Mouse (Mus musculus) forebrain, embryonic 14.5 days (tissue): Measurements from ENCODE around the gene Rtl8c. TPM values are rescaled to one million over a fixed set of nuclear protein-coding genes. Genes with fewer than 3 reads are reported as not detected.
"Not testable (repeated sequence)": the region's sequence is repeated elsewhere in the genome, so short reads cannot be mapped to it uniquely, and the experiment has no call there.

Source experiments
- ATAC-seq: fragments of 200-750 bp; cut with Nextera tagmentation; 2 replicates; pipeline ENCODE4 v1.8.0; 2017; ENCODE audit warnings: mild to moderate bottlenecking, moderate library complexity
- DNase-seq: peaks from one replicate; pipeline ENCODE4 v3.0.0-alpha.2; 2015; ENCODE audit warnings: low spot score
- H3K27ac ChIP-seq: fragments of 300-500 bp; sonication (generic); 2 replicates; pipeline ENCODE4 v1.5.1; 2014; ENCODE audit warnings: low read depth, mild to moderate bottlenecking, control low read depth, low read length, moderate library complexity
- H3K27me3 ChIP-seq: fragments of 300-500 bp; sonication (generic); replicated peaks from 2 replicates; pipeline ENCODE4 v1.6.1; 2014; ENCODE audit warnings: low read length, control low read depth, mixed read lengths; ENCODE audit not compliant: control insufficient read depth, insufficient read depth
- H3K36me3 ChIP-seq: fragments of 300-500 bp; sonication (generic); 2 replicates; pipeline ENCODE4 v1.6.1; 2014; ENCODE audit warnings: low read length, control low read depth; ENCODE audit not compliant: control insufficient read depth, insufficient read depth
- H3K4me1 ChIP-seq: fragments of 300-500 bp; sonication (generic); 2 replicates; pipeline ENCODE4 v1.6.1; 2014; ENCODE audit warnings: antibody characterized with exemption, low read length, control low read depth; ENCODE audit not compliant: control insufficient read depth, insufficient read depth
- H3K4me2 ChIP-seq: fragments of 300-500 bp; sonication (generic); 2 replicates; pipeline ENCODE4 v1.6.1; 2014; ENCODE audit warnings: mild to moderate bottlenecking, control low read depth, low read length
- H3K4me3 ChIP-seq: fragments of 300-500 bp; sonication (generic); 2 replicates; pipeline ENCODE4 v1.5.1; 2014; ENCODE audit warnings: low read depth, low read length, control low read depth
- H3K9ac ChIP-seq: fragments of 300-500 bp; sonication (generic); 2 replicates; pipeline ENCODE4 v1.6.1; 2014; ENCODE audit warnings: mild to moderate bottlenecking, low read length, control low read depth, moderate library complexity
- H3K9me3 ChIP-seq: fragments of 300-500 bp; sonication (generic); replicated peaks from 2 replicates; pipeline ENCODE4 v1.6.1; 2016; ENCODE audit warnings: low read length, control low read depth, mixed read lengths; ENCODE audit not compliant: control insufficient read depth
- WGBS: fragments of 180-500 bp; shearing (Covaris S2); extraction: QIAGEN DNeasy Blood & Tissue Kit; methylation state at CpG from one replicate; pipeline ENCODE4 v1.1.7; 2014; 5-methylcytosine and 5-hydroxymethylcytosine counted together
- polyA plus RNA-seq: library from polyadenylated mRNA; unstranded; fragments of >200 nt; fragmentation: Nextera tagmentation; extraction: Ambion mirVana; gene quantifications from 2 replicates; pipeline ENCODE4 v1.2.1, GENCODE M21; 2014

Rtl8c gene
- polyA plus RNA-seq, 1 experiment from 2014 or later = 144 TPM

DNA sequence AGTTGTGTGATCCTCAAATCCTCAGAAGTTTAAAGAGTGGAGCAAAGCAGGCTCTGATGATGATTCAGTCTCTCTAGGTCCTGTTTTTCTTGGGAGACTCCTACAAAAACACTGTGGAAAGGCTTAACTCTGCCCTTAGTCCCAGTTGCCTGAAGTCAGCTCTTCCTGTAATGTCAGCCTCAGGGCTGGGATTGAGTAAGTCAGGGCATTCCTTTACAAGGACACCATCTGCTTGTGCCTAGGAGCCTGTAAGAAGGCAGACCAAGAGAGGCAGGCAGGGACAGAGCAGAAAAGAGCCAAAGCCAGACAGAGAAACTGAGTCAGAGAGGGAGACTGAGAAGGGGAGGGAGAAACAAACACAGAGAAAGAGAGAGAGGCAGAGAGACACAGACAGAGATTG, 3.6 kb downstream of the Rtl8c start:
- not testable (repeated sequence) for H3K36me3 ChIP-seq, H3K4me2 ChIP-seq, H3K9ac ChIP-seq, H3K27ac ChIP-seq, DNase-seq, H3K9me3 ChIP-seq, H3K4me3 ChIP-seq, H3K4me1 ChIP-seq, H3K27me3 ChIP-seq, ATAC-seq

DNA sequence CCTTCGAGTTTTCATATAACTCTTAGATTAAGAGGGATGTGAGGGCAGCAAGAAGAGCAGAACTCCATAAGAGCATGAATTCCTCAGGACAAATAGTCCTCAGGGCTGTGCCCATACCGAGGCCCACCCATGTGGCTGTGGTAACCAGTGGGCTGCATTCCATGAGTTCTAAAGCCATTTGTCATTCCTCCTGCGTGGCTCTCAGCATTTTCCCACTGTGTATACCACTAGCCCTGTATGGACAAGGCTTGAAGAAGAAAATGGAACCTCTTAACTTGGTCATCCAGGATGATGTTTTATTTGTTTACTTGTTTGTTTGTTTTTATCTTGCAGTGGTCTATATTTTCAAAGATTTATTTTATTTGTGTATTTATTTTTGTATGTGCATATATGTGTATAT, 30.3 kb downstream of the Rtl8c start:
- not testable (repeated sequence) for H3K9ac ChIP-seq

DNA sequence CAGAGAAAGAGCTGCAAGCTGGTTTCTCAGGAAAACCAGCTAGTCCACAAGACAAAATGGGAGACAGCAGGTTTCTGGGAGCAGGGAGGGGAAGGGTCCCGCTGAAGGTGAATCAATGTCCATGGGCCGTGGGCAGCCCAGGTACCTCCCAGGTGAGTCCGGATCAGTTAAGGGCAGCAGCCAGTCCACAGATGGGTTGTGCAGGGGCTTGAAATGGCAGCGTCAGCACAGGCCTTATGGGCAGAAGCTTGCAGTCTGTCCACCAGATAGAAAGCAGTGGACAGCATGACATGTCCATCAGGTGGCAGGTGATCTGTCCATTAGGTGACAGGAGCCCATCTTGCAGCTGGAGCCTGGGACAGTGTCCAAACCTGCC, 34.8 kb downstream of the Rtl8c start:
- not testable (repeated sequence) for H3K4me1 ChIP-seq, H3K27ac ChIP-seq

More for the DNA sequence above, 30.3 kb downstream of the Rtl8c start:
- not testable (repeated sequence) for DNase-seq, H3K27me3 ChIP-seq, H3K27ac ChIP-seq, H3K4me1 ChIP-seq, H3K4me3 ChIP-seq, H3K36me3 ChIP-seq, H3K9me3 ChIP-seq, H3K4me2 ChIP-seq, ATAC-seq
- WGBS = 71% methylated on average over 3 of the region's 3 CpGs

DNA sequence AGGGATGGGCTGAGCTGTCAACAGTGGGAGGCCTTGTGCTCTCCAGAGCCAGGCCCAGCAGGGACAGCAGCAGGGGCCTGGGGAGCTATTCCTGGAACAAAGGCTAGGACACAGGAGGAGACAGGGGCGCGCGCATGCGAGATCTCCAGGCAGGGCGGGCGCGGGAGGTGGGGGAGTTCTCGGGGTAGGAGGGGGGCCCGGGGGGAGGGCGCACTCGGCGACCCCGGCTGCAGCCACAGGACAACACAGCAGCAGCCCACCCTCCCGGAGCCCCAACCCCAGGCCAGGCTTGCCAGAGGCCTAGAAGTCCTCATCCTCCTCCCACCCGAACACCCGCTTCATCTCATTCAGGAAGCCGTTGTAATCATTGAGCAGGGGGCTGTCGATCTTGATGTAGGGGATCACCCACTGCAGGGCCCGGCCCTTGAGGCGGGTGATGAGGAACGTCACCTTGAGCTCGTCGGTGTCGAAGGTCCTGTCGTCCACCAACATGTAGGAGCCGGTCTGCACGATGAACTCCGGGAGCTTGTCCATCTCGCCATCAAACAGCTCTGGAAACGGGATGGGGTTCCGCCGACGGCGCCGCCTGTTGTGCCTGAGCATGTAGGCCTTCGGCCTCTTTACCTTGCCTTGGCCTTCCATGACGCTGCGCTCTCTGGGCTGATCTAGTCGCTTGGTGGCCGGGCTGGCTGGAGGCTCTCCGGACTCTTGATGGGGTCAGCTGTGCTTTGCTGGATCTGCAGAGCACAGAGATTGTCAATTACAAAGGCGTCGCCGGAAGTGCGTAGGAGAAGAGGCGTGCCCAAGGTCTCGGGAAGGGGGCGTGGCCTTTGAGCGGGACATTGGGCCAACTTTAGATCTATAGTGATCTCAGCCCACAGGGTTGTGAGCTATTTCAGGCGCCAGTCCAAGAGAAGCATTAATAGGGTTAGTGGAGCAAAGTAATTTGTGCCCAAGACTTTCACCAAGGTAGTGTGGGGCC, 35.4 kb downstream of the Rtl8c start, which contains the start of gene Rtl8a:
Gene Rtl8a (minus strand): TSS at position 703 of the 982 bp plus-strand sequence.
- H3K36me3 ChIP-seq, H3K27me3 ChIP-seq, H3K9me3 ChIP-seq, H3K4me1 ChIP-seq, H3K27ac ChIP-seq: not testable (repeated sequence)
- DNase-seq (peak; percentile 89), ATAC-seq (peak; percentile 95)
- peak within 1 kb of the TSS; percentile 35; the same call in 1 of the 2 replicates for H3K9ac ChIP-seq
- peak within 1 kb of the TSS; percentile 41 for H3K4me2 ChIP-seq
- peak within 1 kb of the TSS; percentile 24; the same call in 1 of the 2 replicates for H3K4me3 ChIP-seq
- WGBS = 25% methylated on average over 11 of the region's 50 CpGs

More for the DNA sequence above, 34.8 kb downstream of the Rtl8c start:
- ATAC-seq = peak; percentile 6; the same call in 1 of the 2 replicates
- H3K4me3 ChIP-seq, DNase-seq, H3K9me3 ChIP-seq, H3K27me3 ChIP-seq, H3K9ac ChIP-seq, H3K36me3 ChIP-seq: not testable (repeated sequence)
- H3K4me2 ChIP-seq = peak overlapping the region; percentile 29; the same call in 1 of the 2 replicates
- WGBS = 66% methylated on average over 3 of the region's 4 CpGs

DNA sequence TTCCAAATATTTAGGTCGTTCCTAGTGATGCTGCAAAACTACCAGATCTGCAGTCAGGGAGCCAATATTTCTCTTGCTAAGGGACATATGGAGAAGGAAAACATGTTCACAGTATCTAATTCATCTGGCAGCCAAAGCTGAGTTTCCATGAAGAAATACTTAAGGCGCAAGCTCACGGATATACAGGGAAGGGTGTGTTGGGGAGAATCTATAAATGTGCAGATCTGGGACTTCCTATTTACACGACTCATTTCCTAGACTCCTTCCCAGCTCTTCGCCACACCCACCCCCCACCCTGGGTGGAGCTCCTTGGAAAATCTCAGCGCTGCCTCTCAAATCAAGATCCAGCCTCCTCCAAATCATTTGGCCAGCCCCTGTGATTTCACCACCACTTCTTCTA, 38.1 kb downstream of the Rtl8c start:
- H3K27ac ChIP-seq = no peak overlapping the region
- H3K4me3 ChIP-seq = no peak overlapping the region
- H3K4me1 ChIP-seq = no peaks in the 10 kb centered on the region
- 81% methylated on average over 6 of the region's 6 CpGs for WGBS
- H3K9me3 ChIP-seq = no peaks in the 10 kb centered on the region
- H3K4me2 ChIP-seq = no peak overlapping the region
- ATAC-seq (no peak), DNase-seq (peak; percentile 1)
- no peak overlapping the region for H3K9ac ChIP-seq
- H3K36me3 ChIP-seq = no peaks in the 10 kb centered on the region
- H3K27me3 ChIP-seq = no peaks in the 10 kb centered on the region

DNA sequence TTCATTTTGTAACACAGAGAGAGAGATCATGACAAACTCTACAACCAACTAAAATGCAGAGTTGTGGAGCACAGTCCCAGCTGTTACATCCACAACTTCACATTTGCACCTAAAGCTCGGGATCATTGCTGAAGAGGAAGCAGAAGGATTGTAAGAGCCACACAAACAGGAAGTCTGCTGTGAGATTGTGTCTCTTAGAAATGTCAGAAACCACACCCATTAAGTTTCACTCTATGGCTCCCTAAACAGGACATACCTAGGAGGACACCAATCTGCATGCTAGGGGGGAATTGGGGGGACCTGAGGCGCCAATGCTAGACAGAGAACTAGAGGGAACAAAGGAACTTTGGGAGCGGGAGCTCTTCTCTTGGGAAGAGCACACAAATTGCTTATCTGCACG, 45.1 kb downstream of the Rtl8c start:
- not testable (repeated sequence) for H3K27ac ChIP-seq, DNase-seq, H3K4me3 ChIP-seq, H3K9ac ChIP-seq, H3K9me3 ChIP-seq, ATAC-seq, H3K4me2 ChIP-seq, H3K27me3 ChIP-seq, H3K36me3 ChIP-seq, H3K4me1 ChIP-seq
- 66% methylated on average over 4 of the region's 4 CpGs for WGBS

Other genes starting within 250 kb of the Rtl8c start
- gene Mospd1, start 237.5 kb upstream of the Rtl8c start, polyA plus RNA-seq = 71.0 and 71.7 TPM in 2 replicates
- not detected in 2 replicates for gene Etd, start 173.1 kb upstream of the Rtl8c start, polyA plus RNA-seq
- gene Gm14597, start 947 bp downstream of the Rtl8c start, polyA plus RNA-seq = not detected in 2 replicates
- gene Rtl8a, start 35.6 kb downstream of the Rtl8c start, polyA plus RNA-seq = 145 and 165 TPM in 2 replicates
- 115 and 145 TPM in 2 replicates for gene Rtl8b, start 62.4 kb downstream of the Rtl8c start, polyA plus RNA-seq
- 0.24 and 0.25 TPM in 2 replicates for gene 4930502E18Rik, start 116.8 kb downstream of the Rtl8c start, polyA plus RNA-seq
- not detected in 2 replicates for gene 1700013H16Rik, start 149.8 kb downstream of the Rtl8c start, polyA plus RNA-seq
- not detected in 2 replicates for gene Zfp36l3, start 168.4 kb downstream of the Rtl8c start, polyA plus RNA-seq
- gene Xlr, start 189.7 kb downstream of the Rtl8c start, polyA plus RNA-seq = 0.83 and 1.1 TPM in 2 replicates